ENCODE assay signal across 16 mouse cellular contexts in genomic region chr1:118905319-118905718, GRCm38 (mm10).
DNase-seq lines count a peak whose midpoint lies in the region; ATAC-seq and TF ChIP-seq lines count a peak whose summit lies in the region.
"Had no signal": no experiment of that assay in that cellular context is flagged by ENCODE, and none has a peak within 500 bp of the region (broad histone marks: within the 10 kb centered on the region; RNA-seq: fewer than 3 reads in every experiment).

No protein-coding gene starts in this region.

- TF ChIP-seq CTCF in heart, adult 2 months (IDR thresholded peaks at IDR 0.05) = no peak

- no peaks in the 10 kb centered on the region for H3K27me3 ChIP-seq in heart, embryonic 12.5 days (replicated peaks)
- H3K27me3 ChIP-seq in heart, adult 2 months (ENCODE audit: control insufficient read depth, insufficient read depth, low read length) = no peaks in the 10 kb centered on the region
- no peaks in the 10 kb centered on the region for H3K27me3 ChIP-seq in neural tube, embryonic 13.5 days
- H3K27me3 ChIP-seq: liver, embryonic 12.5 days; megakaryocyte, embryonic 14.5 days had no signal

- no peak for DNase-seq in heart, adult 2 months
- no peak for DNase-seq in neural tube, embryonic 10.5 days (ENCODE audit: extremely low spot score, low spot score)
- peak; percentile 13 to 38 for DNase-seq in lung, adult 18-20 months
- DNase-seq in thymus, postnatal 10 days (ENCODE audit: low spot score in 2 of 2) = no peak
- no peak for DNase-seq in natural killer cell, adult 2 months (ENCODE audit: low spot score in 2 of 2)
- DNase-seq: cerebellum, adult 18-20 months; gastrocnemius, postnatal 14 days; kidney, postnatal 10 days; thymus, postnatal 4 days had no signal

- H3K79me2 ChIP-seq in heart, adult 2 months (replicated peaks; ENCODE audit: control insufficient read depth, insufficient read depth, low read length) = no peaks in the 10 kb centered on the region

- H3K4me3 ChIP-seq in heart, embryonic 12.5 days = no peak overlapping the region
- no peak overlapping the region for H3K4me3 ChIP-seq in heart, adult 2 months
- no peak overlapping the region for H3K4me3 ChIP-seq in neural tube, embryonic 13.5 days
- H3K4me3 ChIP-seq: liver, embryonic 12.5 days; megakaryocyte, embryonic 14.5 days; myocyte had no signal

- H3K27ac ChIP-seq in heart, embryonic 12.5 days (ENCODE audit: poor library complexity, severe bottlenecking) = 0 out of 2 replicates have a peak overlapping the region, but pooled peaks have one; percentile 15
- H3K27ac ChIP-seq in heart, adult 2 months = no peak overlapping the region
- peak overlapping the region; percentile 30; the same call in 1 of the 2 replicates for H3K27ac ChIP-seq in neural tube, embryonic 13.5 days (replicated peaks)
- H3K27ac ChIP-seq: liver, embryonic 12.5 days had no signal

- TF ChIP-seq EP300 in heart, adult 2 months (IDR thresholded peaks at IDR 0.05; ENCODE audit: insufficient read depth, low read depth, low read length) = no peak

- H3K9me3 ChIP-seq in heart, embryonic 12.5 days (replicated peaks) = no peaks in the 10 kb centered on the region
- H3K9me3 ChIP-seq in neural tube, embryonic 13.5 days = no peaks in the 10 kb centered on the region
- H3K9me3 ChIP-seq: liver, embryonic 12.5 days had no signal

- ATAC-seq in heart, embryonic 12.5 days (ENCODE audit: insufficient number of reproducible peaks, low FRiP score) = no peak
- ATAC-seq in neural tube, embryonic 13.5 days (ENCODE audit: low read depth) = no peak
- ATAC-seq: activated CD4-positive, CD25-positive, alpha-beta regulatory T cell, adult 4 months; CD4-positive, CD25-positive, alpha-beta regulatory T cell, adult 4 months; liver, embryonic 12.5 days had no signal

- H3K4me2 ChIP-seq in heart, embryonic 12.5 days = peak overlapping the region; percentile 6; the same call in 1 of the 2 replicates
- no peak overlapping the region for H3K4me2 ChIP-seq in neural tube, embryonic 13.5 days
- H3K4me2 ChIP-seq: liver, embryonic 12.5 days had no signal

- no peak overlapping the region for H3K9ac ChIP-seq in heart, embryonic 12.5 days
- no peak overlapping the region for H3K9ac ChIP-seq in heart, adult 2 months (ENCODE audit: low read depth, low read length)
- no peak overlapping the region for H3K9ac ChIP-seq in neural tube, embryonic 13.5 days
- H3K9ac ChIP-seq: liver, embryonic 12.5 days had no signal

- WGBS in heart, embryonic 12.5 days = 41% methylated on average over 5 of the region's 5 CpGs
- WGBS in heart, adult 2 months = 79% methylated on average over 5 of the region's 5 CpGs
- 62% methylated on average over 5 of the region's 5 CpGs for WGBS in neural tube, embryonic 13.5 days

- peaks cover 29% of the 10 kb centered on the region for H3K4me1 ChIP-seq in heart, embryonic 12.5 days (replicated peaks)
- no peaks in the 10 kb centered on the region; the same call in 1 of the 2 replicates for H3K4me1 ChIP-seq in heart, adult 2 months (ENCODE audit: control insufficient read depth, insufficient read depth, low read length)
- peaks cover 68% of the 10 kb centered on the region for H3K4me1 ChIP-seq in neural tube, embryonic 13.5 days (replicated peaks)
- H3K4me1 ChIP-seq: liver, embryonic 12.5 days; megakaryocyte, embryonic 14.5 days had no signal

- TF ChIP-seq POLR2A in heart, adult 2 months (IDR thresholded peaks at IDR 0.05; ENCODE audit: insufficient read depth, low read depth, low read length) = no peak

- intact Hi-C loops in heart, adult 2 months (cut with DNase I) = no loop called here

- no peaks in the 10 kb centered on the region for H3K36me3 ChIP-seq in heart, embryonic 12.5 days
- H3K36me3 ChIP-seq in heart, adult 2 months (ENCODE audit: control insufficient read depth, insufficient read depth, low read length) = no peaks in the 10 kb centered on the region
- H3K36me3 ChIP-seq in neural tube, embryonic 13.5 days = no peaks in the 10 kb centered on the region
- H3K36me3 ChIP-seq: liver, embryonic 12.5 days had no signal

Comparison
In these comparisons a context has a peak if more than half of its experiments do, and no peak if none do; other contexts are left out.
1. DNase-seq: peak in lung, adult 18-20 months (2 of 2); none in heart, adult 2 months (0 of 2), neural tube, embryonic 10.5 days (single experiment), thymus, postnatal 10 days (0 of 2) and natural killer cell, adult 2 months (0 of 2).